Mouse (Mus musculus): Measurements from ENCODE around the gene Abce1.
"Not testable (repeated sequence)": the region's sequence is repeated elsewhere in the genome, so short reads cannot be mapped to it uniquely, and the experiment has no call there.

Gene Abce1

GRCm38 (mm10) chr8:79711064-79711961, at the start of gene Abce1, which contains the start of gene Anapc10:
Gene Abce1, minus strand, starts transcription at chr8:79711740.
Gene Anapc10, plus strand, starts transcription at chr8:79711820.
- peak; percentile 98 for DNase-seq (ENCODE audit: low spot score)

GRCm38 (mm10) chr8:79750305-79750704, 38.8 kb upstream of the Abce1 start:
- no peak for DNase-seq (ENCODE audit: low spot score)

- no peak for DNase-seq (ENCODE audit: low spot score)
Measured at GRCm38 (mm10) chr8:79748591-79748990, 37.1 kb upstream of the Abce1 start.

- DNase-seq (ENCODE audit: low spot score), result no peak
Measured at GRCm38 (mm10) chr8:79748171-79748570, 36.6 kb upstream of the Abce1 start.

- DNase-seq (ENCODE audit: low spot score), result peak; percentile 37
Measured at GRCm38 (mm10) chr8:79734304-79734703, 22.8 kb upstream of the Abce1 start.

GRCm38 (mm10) chr8:79727900-79728299, 16.4 kb upstream of the Abce1 start:
- DNase-seq (ENCODE audit: low spot score), result no peak

- DNase-seq (ENCODE audit: low spot score), result peak; percentile 12
Measured at GRCm38 (mm10) chr8:79724589-79724988, 13.0 kb upstream of the Abce1 start.

- no peak for DNase-seq (ENCODE audit: low spot score)
Measured at GRCm38 (mm10) chr8:79723308-79723707, 11.8 kb upstream of the Abce1 start.

GRCm38 (mm10) chr8:79721537-79721936, 10.0 kb upstream of the Abce1 start:
- DNase-seq (ENCODE audit: low spot score), result no peak

- no peak for DNase-seq (ENCODE audit: low spot score)
Measured at GRCm38 (mm10) chr8:79712676-79713075, 1.1 kb upstream of the Abce1 start.

GRCm38 (mm10) chr8:79706687-79707086, 4.9 kb downstream of the Abce1 start:
- no peak for DNase-seq (ENCODE audit: low spot score)

GRCm38 (mm10) chr8:79692531-79692930, 19.0 kb downstream of the Abce1 start:
- no peak for DNase-seq (ENCODE audit: low spot score)

- not testable (repeated sequence) for DNase-seq (ENCODE audit: low spot score)
Measured at GRCm38 (mm10) chr8:79685927-79686326, 25.6 kb downstream of the Abce1 start.

GRCm38 (mm10) chr8:79680965-79681364, 30.6 kb downstream of the Abce1 start:
- DNase-seq (ENCODE audit: low spot score), result no peak

GRCm38 (mm10) chr8:79680555-79680954, 31.0 kb downstream of the Abce1 start:
- peak; percentile 4 for DNase-seq (ENCODE audit: low spot score)

GRCm38 (mm10) chr8:79680083-79680482, 31.5 kb downstream of the Abce1 start:
- not testable (repeated sequence) for DNase-seq (ENCODE audit: low spot score)

GRCm38 (mm10) chr8:79679005-79679404, 32.5 kb downstream of the Abce1 start:
- DNase-seq (ENCODE audit: low spot score), result no peak

- no peak for DNase-seq (ENCODE audit: low spot score)
Measured at GRCm38 (mm10) chr8:79676461-79676860, 35.1 kb downstream of the Abce1 start.

- not testable (repeated sequence) for DNase-seq (ENCODE audit: low spot score)
Measured at GRCm38 (mm10) chr8:79658715-79659114, 52.8 kb downstream of the Abce1 start.

- DNase-seq (ENCODE audit: low spot score), result no peak
Measured at GRCm38 (mm10) chr8:79653736-79654135, 57.8 kb downstream of the Abce1 start.

GRCm38 (mm10) chr8:79650158-79650814, 61.3 kb downstream of the Abce1 start:
- DNase-seq (ENCODE audit: low spot score), result peak; percentile 47

- DNase-seq (ENCODE audit: low spot score), result no peak
Measured at GRCm38 (mm10) chr8:79649569-79649968, 62.0 kb downstream of the Abce1 start.

GRCm38 (mm10) chr8:79641119-79641518, 70.4 kb downstream of the Abce1 start:
- no peak for DNase-seq (ENCODE audit: low spot score)

Measured in T-cell, adult 2 months (primary cell).